Mouse (Mus musculus) heart, postnatal 36 days (tissue): Measurements from ENCODE around the gene Rnf114. TPM values are rescaled to one million over a fixed set of nuclear protein-coding genes. Genes with fewer than 3 reads are reported as not detected.

Experiments
- DNase-seq, 2 experiments: peaks; one replicate each; pipeline ENCODE4 v3.0.0; 2021 to 2022
- intact Hi-C: fragments of 180-260 bp; cut with DNase I; formaldehyde crosslinking; loops from one replicate; pipeline ENCODE4 v1.15.1; 2025
- total RNA-seq, 2 experiments: library from RNA; stranded (reverse); gene quantifications; 2 replicates each; pipeline ENCODE4 v1.2.3; 2021

The Rnf114 gene
- total RNA-seq, 2 experiments from 2014 or later, result 68.2 to 70.1 TPM

DNA sequence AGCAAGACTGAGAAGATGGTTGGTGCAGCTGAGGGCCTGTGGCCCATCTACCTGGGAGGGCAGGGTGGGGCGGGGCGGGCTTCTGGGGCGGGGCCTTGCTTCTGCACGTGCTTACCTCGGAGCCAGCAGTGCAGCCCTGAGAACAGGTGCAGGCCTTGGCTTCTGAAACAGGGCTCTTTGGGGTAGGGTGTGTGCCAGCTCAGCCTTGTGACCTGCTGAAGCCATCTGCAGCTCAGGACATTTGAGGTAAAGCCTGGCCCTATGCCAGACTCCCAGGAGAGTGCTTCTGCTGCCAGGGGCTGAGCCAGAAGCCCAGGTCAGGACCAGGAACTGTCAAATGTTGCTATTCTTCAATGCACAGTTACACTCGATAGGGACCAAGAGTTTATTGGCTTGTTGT, 20.9 kb upstream of the Rnf114 start:
- intact Hi-C loops, result no loop called here
- no peak for DNase-seq

DNA sequence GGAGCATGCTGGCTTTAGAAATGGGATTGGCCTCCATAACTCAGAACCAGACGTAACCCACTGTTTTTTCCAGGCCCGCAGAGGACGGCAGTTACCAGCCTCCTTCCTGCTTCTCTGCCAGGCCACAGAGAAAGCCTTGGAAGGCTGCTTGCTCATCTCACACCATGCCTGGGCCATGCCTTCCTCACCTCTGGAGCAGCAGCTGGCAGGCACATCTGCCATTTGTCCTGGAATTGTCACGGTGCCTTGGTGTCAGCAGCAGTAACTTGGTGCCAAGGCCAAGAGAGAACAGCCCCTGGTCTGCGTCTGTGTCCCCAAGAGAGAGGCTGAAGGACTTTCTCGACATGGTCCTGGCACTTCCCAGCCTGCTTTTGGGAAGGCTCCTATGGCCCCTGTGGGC, 18.2 kb upstream of the Rnf114 start:
- no peak for DNase-seq
- intact Hi-C loops, result no loop called here

DNA sequence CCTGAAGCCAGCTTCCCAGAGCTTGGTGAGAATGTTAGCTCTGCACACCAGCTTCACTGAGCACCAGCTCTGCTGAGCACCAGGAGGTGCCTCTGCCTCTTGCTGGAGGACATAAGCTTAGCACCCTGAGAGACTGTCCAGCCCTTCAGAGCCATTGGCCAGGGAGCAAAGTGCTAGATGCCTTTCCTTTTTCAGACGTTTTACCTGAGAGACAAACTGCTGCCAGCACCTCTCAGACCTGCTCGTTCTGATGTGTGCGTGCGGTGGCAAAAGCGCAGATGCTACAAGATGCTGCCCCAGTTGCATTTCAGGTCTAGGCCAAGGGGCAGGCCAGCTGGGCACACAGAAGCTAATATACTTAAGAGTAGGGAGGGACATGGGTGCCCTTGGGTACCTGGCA, 16.8 kb upstream of the Rnf114 start:
- DNase-seq, result no peak
- intact Hi-C loops, result no loop called here

DNA sequence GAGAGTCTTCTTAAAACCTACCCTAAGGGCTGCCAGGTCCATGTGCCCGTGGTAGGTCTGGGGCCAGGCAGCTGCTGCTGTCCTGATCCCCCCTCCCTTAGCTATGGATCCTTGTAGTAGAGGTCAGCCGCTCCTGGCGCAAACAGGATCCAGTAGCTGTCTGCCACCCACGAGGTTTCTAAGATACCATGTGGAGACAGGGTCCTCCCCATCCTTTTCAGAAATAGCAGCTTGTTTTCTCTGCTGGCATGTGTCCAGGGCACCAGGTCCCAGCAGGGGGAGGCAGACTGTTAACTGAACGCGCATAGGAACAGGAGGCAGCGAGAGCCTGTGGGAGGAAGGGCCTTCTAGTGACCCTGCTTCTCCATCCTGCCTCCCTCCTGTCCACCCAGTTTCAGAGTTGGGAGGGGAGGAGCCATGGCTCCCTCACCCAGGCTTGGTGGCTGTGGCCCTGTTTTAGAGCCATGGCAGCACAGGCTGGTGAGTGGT, 16.2 kb upstream of the Rnf114 start:
- peak in 1 of 2 experiments; percentile 37 for DNase-seq
- intact Hi-C loops, result no loop called here

DNA sequence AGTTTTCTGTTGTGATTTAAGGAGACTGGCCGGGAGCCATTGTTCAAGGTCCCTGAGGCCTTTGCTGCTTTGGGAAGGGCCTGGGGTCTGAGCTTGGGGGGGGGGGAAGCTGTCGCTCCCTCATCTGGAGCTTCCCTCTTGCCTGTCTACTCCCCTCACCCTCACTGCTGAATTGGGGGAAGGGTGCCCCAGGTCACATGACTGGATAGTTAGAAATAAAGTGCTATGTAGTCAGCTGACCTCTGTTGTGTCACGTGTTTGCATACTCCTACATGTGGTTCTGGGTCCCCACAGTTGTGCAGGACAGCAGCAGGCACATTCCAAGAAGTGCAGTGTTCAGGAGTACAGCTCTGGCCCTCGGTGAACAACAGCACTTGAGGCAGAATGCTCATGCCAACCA, 15.7 kb upstream of the Rnf114 start:
- intact Hi-C loops, result no loop called here
- DNase-seq, result no peak

DNA sequence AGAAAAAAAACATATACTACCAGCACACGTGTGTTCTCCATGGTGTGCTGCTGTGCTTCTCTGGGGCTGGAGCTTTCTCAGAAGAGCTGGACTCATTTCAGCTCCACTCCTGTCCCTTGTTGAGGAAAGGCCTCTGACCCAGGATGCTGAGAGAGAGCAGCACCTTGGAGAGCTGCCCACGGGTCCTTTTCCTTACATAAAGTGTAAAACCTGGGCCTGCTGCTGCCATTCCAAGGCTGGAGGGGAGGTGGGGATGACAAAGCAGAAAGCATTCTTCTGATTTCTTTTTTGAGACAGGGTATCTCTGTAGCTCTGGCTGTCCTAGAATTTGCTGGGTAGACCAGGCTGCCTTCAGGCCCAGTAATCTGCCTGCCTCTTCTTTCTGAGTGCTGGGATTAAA, 14.3 kb upstream of the Rnf114 start:
- DNase-seq, result no peak
- intact Hi-C loops, result no loop called here

DNA sequence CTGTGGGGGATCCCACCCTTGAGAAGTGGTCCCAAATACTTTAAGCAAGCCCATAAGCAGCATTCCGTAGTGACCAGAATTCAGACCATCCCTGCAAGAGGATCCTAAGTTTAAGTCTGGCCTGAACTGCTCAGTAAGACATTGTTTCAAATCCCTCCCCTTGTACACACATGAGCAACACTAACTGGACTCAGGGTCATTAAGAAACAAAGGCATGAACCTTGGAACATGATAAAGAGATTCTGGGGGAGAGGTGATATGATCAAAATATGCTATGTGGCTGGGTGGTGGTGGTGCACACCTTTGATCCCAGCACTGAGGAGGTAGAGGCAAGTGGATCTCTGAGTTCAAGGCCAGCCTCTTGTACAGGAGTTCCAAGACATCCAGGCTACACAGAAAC, 12.9 kb upstream of the Rnf114 start:
- no peak for DNase-seq

DNA sequence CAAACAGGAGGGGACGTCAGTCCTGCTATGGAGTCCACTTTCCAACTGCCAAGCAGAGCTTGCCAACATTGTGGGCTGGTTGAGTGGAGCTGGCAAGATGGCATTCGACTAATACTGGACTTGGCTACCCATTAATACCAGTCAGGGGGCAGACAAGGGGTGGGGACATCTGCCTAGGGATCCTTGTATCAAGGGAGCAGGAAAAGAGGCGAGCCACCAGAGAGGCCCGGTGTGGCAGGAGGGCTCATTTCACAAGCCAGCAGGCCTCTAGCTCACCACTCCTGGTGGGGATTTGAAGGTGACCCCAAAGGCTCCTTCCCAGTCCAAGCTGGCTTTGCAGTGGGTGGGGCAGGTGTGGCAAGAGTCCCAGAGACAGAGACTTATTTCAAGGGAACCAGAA, 9.8 kb upstream of the Rnf114 start:
- no peak for DNase-seq
- intact Hi-C loops, result no loop called here

More for the DNA sequence above, 12.9 kb upstream of the Rnf114 start:
- intact Hi-C loops, result no loop called here

DNA sequence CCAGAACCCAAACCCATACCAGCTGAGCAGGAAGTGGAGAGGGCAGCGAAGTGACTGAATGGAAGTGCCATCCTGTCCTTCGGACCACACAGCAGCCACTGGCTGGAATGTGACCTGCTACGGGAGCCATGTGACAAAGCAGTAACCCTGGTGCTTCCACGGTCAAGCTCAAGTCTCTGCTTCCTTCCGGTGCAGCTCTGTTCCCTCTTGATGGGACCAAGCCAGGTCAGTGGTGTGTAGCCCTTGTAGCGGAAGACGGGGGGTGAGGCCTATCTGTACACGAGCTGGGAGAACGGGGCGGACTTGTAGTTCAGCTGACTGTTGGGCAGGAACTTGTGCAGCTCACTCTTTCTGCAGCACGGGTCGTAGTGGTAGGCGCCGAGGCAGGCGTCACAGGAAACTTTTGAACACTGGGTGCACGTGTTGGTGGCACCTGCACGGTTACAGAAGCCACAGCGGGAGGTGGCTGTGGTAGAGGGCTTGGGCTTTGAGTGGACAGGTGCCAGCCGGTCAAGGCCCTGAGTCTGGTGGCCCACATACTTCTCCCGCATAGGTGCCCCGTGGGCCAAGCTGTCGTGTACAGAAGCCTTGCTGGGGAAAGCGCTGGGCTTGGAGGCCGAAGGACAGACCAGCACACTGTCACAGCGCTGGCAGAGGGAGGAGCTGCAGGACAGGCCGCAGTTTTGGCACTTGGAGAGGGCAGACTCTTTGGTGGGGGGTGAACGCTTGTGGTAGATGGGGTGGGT, 9.2 kb upstream of the Rnf114 start:
- no peak for DNase-seq
- intact Hi-C loops, result no loop called here

DNA sequence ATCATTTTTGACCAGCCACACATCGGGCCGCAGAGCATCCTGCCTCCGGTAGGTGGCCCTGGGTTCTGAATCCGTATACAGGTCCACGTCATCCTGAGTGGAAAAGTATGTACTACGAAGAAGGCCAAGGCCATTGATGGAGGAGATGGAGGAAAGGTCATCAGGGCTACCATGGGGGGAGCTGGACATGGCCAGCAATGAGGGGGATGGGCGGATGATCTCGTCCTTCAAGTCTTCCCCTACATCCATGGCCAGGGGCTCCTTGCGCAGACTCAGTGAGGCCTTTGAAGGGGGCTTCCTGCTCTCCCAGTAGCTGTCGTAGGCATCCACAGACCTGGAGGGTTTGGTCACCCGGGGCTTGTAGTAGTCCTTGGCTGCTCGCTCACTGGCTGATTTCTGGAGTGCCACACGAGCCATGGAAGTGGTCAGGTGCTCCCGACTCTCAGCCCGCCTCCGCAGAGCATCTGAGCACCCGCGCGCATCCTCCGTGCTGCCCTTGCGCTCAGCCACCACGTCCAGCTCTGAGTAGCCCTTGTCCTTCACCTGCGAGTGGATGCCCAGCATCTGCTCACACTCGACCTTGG, 8.5 kb upstream of the Rnf114 start:
- intact Hi-C loops, result no loop called here
- DNase-seq, result no peak

DNA sequence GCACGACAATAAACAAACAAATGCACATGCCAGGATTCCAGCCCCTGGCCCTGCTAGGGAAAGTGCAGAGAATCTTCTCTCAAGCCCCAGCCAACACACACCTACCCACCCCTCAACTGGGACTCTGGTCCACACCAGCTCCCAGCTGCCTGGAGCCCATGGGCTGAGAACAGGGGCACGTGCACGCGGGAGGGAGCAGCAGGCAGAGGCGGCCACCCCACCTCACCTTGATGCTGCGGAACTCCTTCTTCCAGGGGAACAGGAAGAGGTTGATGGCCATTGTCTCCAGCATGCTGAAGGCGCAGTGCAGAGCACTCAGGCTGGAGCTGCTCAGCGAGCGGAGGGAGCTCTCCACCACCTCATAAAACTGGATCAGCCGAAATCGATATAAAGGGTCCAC, 7.5 kb upstream of the Rnf114 start:
- intact Hi-C loops, result no loop called here
- no peak for DNase-seq

DNA sequence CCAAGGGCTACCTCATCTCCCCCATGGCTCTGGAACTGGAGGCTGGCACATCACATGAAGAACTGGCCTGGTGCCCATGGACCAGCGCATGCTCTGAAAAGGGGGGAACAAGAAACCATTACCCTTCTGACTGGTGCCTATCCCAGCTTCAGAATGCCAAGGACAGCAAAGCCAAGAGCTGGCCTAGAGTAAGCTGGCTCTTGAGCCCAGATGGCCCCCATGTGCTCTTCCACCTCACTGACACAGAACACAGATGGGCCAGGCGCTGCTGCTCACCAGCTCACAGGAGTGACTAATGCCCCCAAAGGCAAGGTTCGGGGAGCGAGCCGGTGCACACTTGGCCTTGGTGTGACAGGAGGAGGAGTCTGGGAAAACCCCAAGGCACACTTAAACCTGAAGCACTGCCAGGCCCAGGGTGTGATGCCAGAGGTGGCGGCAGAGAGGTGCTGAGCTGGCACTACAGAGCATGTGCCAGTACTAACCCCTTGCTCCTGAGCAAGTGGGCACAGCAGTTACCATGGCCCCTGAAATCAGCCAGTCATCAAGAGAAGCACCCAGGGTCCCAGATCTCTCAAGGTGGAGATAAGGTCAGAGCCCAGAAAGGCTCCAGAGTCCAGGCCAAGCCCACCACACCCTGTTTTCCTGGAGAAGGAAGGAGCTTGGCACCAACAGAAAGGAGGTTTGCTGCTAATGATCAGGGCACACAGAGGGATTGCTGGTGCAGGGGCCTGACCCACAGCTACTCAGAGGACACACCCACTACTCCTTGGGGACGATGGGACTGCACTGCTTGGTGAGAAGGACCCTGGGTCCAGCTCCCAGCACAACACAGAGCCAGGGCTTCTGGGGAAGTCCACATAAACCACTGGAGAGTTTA, 6.7 kb upstream of the Rnf114 start:
- peak; percentile 58 to 61 for DNase-seq
- intact Hi-C loops, result no loop called here

DNA sequence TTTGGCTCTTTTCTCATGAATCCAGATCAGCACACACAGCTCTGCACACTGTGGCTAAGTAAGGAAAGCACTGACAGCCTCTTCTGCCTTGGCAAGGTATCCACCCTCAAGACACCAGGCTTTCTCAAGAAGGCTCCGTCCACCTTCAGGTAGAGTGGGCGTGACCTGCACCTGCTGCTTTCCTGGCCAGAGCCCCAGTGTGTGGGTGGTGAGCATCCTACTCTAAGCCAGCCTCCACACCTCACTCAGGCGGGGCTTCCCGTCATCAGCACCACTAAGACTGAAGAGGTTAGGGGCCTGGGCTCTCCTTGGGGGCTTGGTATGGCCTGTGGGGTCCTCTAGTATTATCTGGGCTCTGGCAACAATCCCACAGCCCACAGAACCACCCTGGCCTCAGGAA, 5.9 kb upstream of the Rnf114 start:
- intact Hi-C loops, result no loop called here
- DNase-seq, result no peak

DNA sequence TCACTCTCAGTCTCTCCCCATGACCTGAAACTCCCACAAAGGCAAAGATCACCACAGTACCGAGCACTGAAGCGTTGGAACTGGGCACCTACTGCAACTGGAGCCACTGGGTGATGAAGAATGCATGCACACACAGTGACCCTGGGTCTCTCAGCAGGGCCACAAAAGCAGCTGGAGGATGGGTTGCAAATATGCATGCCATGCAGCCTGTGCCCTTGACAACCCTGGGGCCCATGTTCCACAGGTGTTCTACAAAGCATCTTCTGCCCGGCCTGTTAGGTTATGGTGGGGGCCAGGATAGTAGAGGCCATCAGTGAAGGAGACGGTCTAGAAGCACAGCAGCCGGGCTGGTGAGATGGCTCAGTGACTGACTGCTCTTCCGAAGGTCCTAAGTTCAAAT, 4.9 kb upstream of the Rnf114 start:
- no peak for DNase-seq
- intact Hi-C loops, result no loop called here

DNA sequence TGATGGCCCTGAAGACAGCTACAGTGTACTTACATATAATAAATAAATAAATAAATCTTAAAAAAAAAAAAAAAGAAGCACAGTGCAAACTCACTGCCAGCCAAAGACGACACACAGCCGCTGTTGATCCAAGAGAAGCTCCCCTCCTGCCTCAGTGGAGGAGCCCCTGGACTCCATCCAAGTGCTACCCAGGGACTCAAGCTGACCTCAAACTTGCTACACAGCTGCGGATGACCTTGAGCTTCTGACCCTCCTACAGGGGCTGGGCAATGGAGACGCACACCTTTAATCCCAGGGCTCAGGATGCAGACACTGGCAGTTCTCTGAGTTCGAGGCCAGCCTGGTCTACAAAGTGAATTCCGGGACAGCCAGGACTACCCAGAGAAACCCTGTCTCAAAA, 4.5 kb upstream of the Rnf114 start:
- intact Hi-C loops, result no loop called here
- no peak for DNase-seq

DNA sequence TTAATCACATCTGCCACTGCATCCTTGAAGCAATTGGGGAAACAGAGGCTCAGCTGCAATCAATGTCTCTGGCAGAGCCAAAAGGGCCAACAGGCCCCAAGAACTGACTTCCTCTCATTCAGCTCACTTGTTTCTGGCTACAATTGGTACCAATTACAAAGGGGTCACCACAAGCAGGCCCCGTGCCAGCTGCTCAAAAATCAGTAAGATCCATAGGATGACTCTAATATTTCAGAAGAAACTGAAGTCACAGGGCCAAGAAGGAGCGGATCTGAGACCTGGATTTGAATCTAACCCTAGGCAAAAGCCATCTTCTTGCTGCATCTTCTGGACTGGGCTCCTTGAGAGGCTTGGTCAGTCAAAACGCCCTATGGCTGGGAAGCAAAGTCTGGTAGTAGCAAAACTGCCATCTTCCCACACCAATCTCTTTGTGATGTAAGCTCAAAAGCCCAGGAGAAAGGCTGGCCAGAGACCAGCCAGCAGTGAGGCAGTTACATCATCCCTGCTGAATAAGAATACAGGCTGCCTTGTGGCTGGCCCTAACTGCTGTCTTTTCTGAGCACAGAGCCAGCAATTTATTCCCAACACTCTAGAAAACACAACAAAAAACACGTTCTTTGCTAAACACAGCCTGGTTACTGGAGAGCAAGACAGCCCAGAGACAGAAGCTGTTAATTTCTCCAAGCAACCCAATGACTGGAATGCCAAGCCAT, 1.5 kb upstream of the Rnf114 start:
- intact Hi-C loops, result loop anchor here (5.0 kb wide), 1 partner anchor 429 kb away; the partner anchor contains the start of gene Znfx1
- DNase-seq, result no peak

DNA sequence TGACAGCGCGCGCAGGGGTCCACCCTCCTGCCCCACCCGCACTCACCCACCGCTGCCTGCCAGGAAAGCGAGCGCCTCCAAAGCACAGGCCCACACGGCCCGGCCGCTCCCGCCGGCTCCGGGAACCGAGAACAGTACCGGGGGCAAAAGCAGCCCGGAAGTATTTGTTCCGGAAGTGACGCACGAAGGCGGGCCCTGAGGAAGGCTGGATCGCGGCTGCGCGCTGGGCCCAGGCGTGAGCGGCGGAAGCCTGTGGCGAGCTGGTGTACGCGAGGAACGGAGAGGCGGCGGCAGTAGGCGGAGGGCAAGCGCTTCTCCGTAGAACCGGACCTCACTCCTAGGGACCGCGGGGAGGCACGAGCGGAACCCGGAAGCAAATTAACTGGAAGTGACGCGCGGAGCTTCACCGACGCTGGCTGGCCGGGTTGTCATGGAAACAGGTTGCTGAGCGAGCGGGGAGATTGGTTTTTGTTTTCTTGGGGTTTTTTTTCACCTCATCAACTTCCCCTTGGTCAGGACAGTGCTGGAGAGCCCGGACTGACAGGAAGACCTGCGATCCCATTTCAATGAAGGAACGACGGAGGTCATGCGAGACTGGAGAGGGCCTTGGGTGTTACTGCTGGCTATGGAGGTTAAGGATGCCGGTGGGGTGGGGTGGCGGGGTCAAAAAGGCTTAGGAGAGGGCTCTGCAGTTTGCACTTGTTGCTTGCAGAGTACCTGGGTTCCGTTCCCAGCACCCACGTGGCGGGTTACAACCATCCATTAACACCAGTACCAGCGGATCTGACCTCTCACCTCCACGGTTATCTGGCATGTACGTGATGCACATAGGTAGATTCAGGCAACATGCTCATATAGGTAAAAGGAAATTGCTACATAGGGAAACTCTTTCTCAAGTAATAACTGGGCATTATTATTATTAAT, 530 bp downstream of the Rnf114 start, which contains the start of gene Spata2:
Gene Spata2 (minus strand): TSS at position 175 of the 924 bp plus-strand sequence.
- peak; percentile 97 to 98 for DNase-seq
- intact Hi-C loops, result loop anchor here (5.0 kb wide), 1 partner anchor 431 kb away; the partner anchor contains the start of gene Znfx1

DNA sequence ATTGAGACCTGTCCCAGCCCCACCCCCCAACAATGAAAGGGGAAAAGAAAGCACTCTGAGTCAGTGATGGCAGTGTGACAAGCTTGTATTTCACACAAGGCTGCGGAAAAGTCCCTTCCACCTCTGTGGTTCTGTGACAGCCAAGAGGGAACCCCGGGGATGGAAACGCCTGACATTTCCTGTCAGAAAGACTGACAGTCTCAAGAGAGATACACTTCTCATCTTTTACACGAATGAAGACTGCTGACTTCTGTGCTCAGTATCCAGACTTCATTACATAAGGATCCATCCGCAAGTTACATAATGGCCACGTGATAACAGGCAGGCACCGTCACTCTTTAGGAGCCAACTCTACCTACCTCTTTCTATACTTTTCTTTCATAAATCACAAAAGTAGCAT, 4.0 kb downstream of the Rnf114 start:
- intact Hi-C loops, result no loop called here
- no peak for DNase-seq

DNA sequence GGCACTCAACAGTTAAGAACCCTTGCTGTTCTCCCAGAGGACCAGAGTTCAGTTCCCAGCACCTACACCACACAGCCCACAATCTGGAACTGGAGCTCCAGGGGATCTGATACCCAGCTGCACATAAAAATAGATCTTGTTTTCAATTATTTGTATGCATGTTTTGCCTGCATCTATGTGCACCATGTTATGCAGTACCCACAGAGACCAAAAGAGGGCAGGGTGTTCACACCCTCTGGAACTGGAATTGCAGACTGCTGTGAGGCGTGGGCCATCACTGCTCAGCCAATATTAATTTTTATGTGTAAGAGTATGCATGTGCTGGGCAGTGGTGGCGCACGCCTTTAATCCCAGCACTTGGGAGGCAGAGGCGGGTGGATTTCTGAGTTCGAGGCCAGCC, 4.8 kb downstream of the Rnf114 start:
- intact Hi-C loops, result no loop called here
- DNase-seq, result peak; percentile 45 to 59
